Mouse (Mus musculus) MEL (cell line): ENCODE measurements around the gene Hecw2. TPM values are rescaled to one million over a fixed set of nuclear protein-coding genes. Genes with fewer than 3 reads are reported as not detected.

Experiments
- DNase-seq: peaks from one replicate; pipeline ENCODE4 v3.0.0; 2011; ENCODE audit warnings: low read depth, low spot score
- H3K27ac ChIP-seq: 2 replicates; pipeline ENCODE4 v1.5.1; 2012; ENCODE audit warnings: low read depth, mild to moderate bottlenecking, control low read depth, low read length, moderate library complexity; ENCODE audit not compliant: control insufficient read depth
- H3K27me3 ChIP-seq, 2 experiments: fragments of 150-350 bp in 1 of 2; sonication (generic) in 1 of 2; 2 replicates each; pipeline ENCODE4 v1.6.1; 2012; ENCODE audit warnings: low read length in 2 of 2, mild to moderate bottlenecking in 2 of 2, improper control_type of control experiment in 1 of 2, moderate library complexity in 1 of 2; ENCODE audit not compliant: insufficient read depth in 2 of 2, control insufficient read depth in 1 of 2
- H3K36me3 ChIP-seq, 2 experiments: 2 replicates each; pipeline ENCODE4 v1.6.1; 2012 to 2014; ENCODE audit warnings: low read length in 2 of 2, improper control_type of control experiment in 1 of 2, inconsistent platforms in 1 of 2, mild to moderate bottlenecking in 1 of 2; ENCODE audit not compliant: insufficient read depth in 2 of 2, control insufficient read depth in 1 of 2
- H3K4me1 ChIP-seq, 2 experiments: fragments of 150-350 bp in 1 of 2; sonication (generic) in 1 of 2; 2 replicates each; pipeline ENCODE4 v1.6.1; 2012; ENCODE audit warnings: low read length in 2 of 2, improper control_type of control experiment in 1 of 2, mild to moderate bottlenecking in 1 of 2; ENCODE audit not compliant: insufficient read depth in 2 of 2, control insufficient read depth in 1 of 2
- H3K4me3 ChIP-seq, 2 experiments: fragments of 150-350 bp in 1 of 2; sonication (generic) in 1 of 2; 2 replicates each; pipeline ENCODE4 v1.5.1; 2012; ENCODE audit warnings: low read depth in 2 of 2, low read length in 2 of 2, mild to moderate bottlenecking in 2 of 2, moderate library complexity in 2 of 2, control low read depth in 1 of 2, improper control_type of control experiment in 1 of 2; ENCODE audit not compliant: control insufficient read depth in 1 of 2, insufficient read depth in 1 of 2
- H3K79me2 ChIP-seq: 2 replicates; pipeline ENCODE4 v1.6.1; 2012; ENCODE audit warnings: mild to moderate bottlenecking, low read length, moderate library complexity; ENCODE audit not compliant: control insufficient read depth, poor library complexity, insufficient read depth
- H3K9ac ChIP-seq: 2 replicates; pipeline ENCODE4 v1.6.1; 2012; ENCODE audit warnings: low read depth, mild to moderate bottlenecking, control low read depth, low read length, moderate library complexity; ENCODE audit not compliant: control insufficient read depth, poor library complexity, severe bottlenecking
- H3K9me3 ChIP-seq: fragments of 150-350 bp; sonication (generic); replicated peaks from 2 replicates; pipeline ENCODE4 v1.6.1; 2012; ENCODE audit warnings: mild to moderate bottlenecking, low read length, improper control_type of control experiment, moderate library complexity; ENCODE audit not compliant: insufficient read depth
- CHD2 ChIP-seq: IDR thresholded peaks from 2 replicates; pipeline ENCODE4 v1.6.1; 2011; ENCODE audit warnings: low read length, improper control_type of control experiment
- ELF1 ChIP-seq: IDR thresholded peaks from 2 replicates; pipeline ENCODE4 v1.6.1; 2014; ENCODE audit warnings: low read depth, mild to moderate bottlenecking, inconsistent platforms, low read length, improper control_type of control experiment, moderate library complexity
- ETS1 ChIP-seq: IDR thresholded peaks from 2 replicates; pipeline ENCODE4 v1.6.1; 2012; ENCODE audit warnings: low read depth, mild to moderate bottlenecking, inconsistent platforms, low read length, improper control_type of control experiment, moderate library complexity
- GATA1 ChIP-seq: IDR thresholded peaks from 2 replicates; pipeline ENCODE4 v1.6.1; 2011; ENCODE audit warnings: low read depth, low read length, improper control_type of control experiment
- KAT2A ChIP-seq: conservative IDR thresholded peaks from 2 replicates; pipeline ENCODE4 v1.6.1; 2012; ENCODE audit warnings: low read depth, low read length, improper control_type of control experiment, inconsistent platforms
- MAZ ChIP-seq: IDR thresholded peaks from 2 replicates; pipeline ENCODE4 v1.6.1; 2012; ENCODE audit warnings: low read depth, mild to moderate bottlenecking, inconsistent platforms, low read length, improper control_type of control experiment
- MYB ChIP-seq: IDR thresholded peaks from 2 replicates; pipeline ENCODE4 v1.6.1; 2011; ENCODE audit warnings: mild to moderate bottlenecking, low read depth, low read length, improper control_type of control experiment
- MYC ChIP-seq: IDR thresholded peaks from 2 replicates; pipeline ENCODE4 v1.6.1; 2011; ENCODE audit warnings: low read depth, mild to moderate bottlenecking, low read length, improper control_type of control experiment, moderate library complexity
- POLR2A ChIP-seq, 2 experiments: IDR thresholded peaks; 2 replicates each; pipeline ENCODE4 v1.6.1; 2011 to 2012; ENCODE audit warnings: low read length in 2 of 2, mild to moderate bottlenecking in 2 of 2, control low read depth in 1 of 2, improper control_type of control experiment in 1 of 2, low read depth in 1 of 2, moderate library complexity in 1 of 2; ENCODE audit not compliant: control insufficient read depth in 1 of 2, insufficient read depth in 1 of 2, poor library complexity in 1 of 2
- POLR2AphosphoS2 ChIP-seq: IDR thresholded peaks from 2 replicates; pipeline ENCODE4 v1.6.1; 2011; ENCODE audit warnings: low read length, improper control_type of control experiment
- POLR2AphosphoS5 ChIP-seq: IDR thresholded peaks from 2 replicates; pipeline ENCODE4 v1.6.1; 2012; ENCODE audit warnings: low read depth, borderline replicate concordance, mild to moderate bottlenecking, inconsistent platforms, low read length, moderate library complexity, mixed read lengths
- RCOR1 ChIP-seq: IDR thresholded peaks from 2 replicates; pipeline ENCODE4 v1.6.1; 2012; ENCODE audit warnings: low read depth, mild to moderate bottlenecking, inconsistent platforms, low read length, improper control_type of control experiment
- SMC3 ChIP-seq: IDR thresholded peaks from 2 replicates; pipeline ENCODE4 v1.6.1; 2011; ENCODE audit warnings: low read depth, low read length, improper control_type of control experiment
- TBP ChIP-seq: IDR thresholded peaks from 2 replicates; pipeline ENCODE4 v1.8.0; 2011; ENCODE audit warnings: low read depth, low read length, improper control_type of control experiment
- USF2 ChIP-seq, 2 experiments: IDR thresholded peaks; 2 replicates each; pipeline ENCODE4 v1.6.1; 2011 to 2012; ENCODE audit warnings: improper control_type of control experiment in 2 of 2, low read length in 2 of 2, borderline replicate concordance in 1 of 2, inconsistent platforms in 1 of 2, low read depth in 1 of 2, mild to moderate bottlenecking in 1 of 2; ENCODE audit not compliant: insufficient read depth in 1 of 2
- ZKSCAN1 ChIP-seq: IDR thresholded peaks from 2 replicates; pipeline ENCODE4 v1.6.1; 2012; ENCODE audit warnings: low read depth, mild to moderate bottlenecking, inconsistent platforms, low read length, improper control_type of control experiment, moderate library complexity
- polyA plus RNA-seq, 2 experiments: library from polyadenylated mRNA; stranded (reverse) in 1 of 2; unstranded in 1 of 2; fragments of >175 nt in 1 of 2; fragments of >200 nt in 1 of 2; gene quantifications; 2 replicates each; pipeline versions ENCODE4 v1.2.1 to v1.2.4; 2012; ENCODE audit warnings: low replicate concordance in 2 of 2, low read depth in 1 of 2; ENCODE audit not compliant: insufficient read length in 2 of 2, insufficient read depth in 1 of 2, missing spikeins in 1 of 2
- total RNA-seq: library from RNA; depleted of rRNA; stranded (reverse); fragments of 300-350 nt; gene quantifications from 2 replicates; pipeline ENCODE4 v1.2.3, GENCODE M21; 2012

Hecw2 gene
- total and polyA plus RNA-seq, 3 experiments = not detected

- no peak for TF ChIP-seq POLR2A (IDR thresholded peaks at IDR 0.05; ENCODE audit: control insufficient read depth in 1 of 2, insufficient read depth in 1 of 2, low read depth in 1 of 2, low read length in 2 of 2, poor library complexity in 1 of 2)
- TF ChIP-seq ZKSCAN1 = no peak
- no peak for TF ChIP-seq KAT2A
- TF ChIP-seq POLR2AphosphoS2 = no peak
- TF ChIP-seq TBP = no peak
- TF ChIP-seq MYC = no peak
- TF ChIP-seq USF2 (IDR thresholded peaks at IDR 0.05; ENCODE audit: borderline replicate concordance in 1 of 2, insufficient read depth in 1 of 2, low read depth in 1 of 2, low read length in 2 of 2) = no peak
- no peak for TF ChIP-seq MAZ
- no peak for TF ChIP-seq RCOR1
- H3K4me1 ChIP-seq = no peaks in the 10 kb centered on the region
- no peaks in the 10 kb centered on the region for H3K27me3 ChIP-seq
Measured at GRCm38 (mm10) chr1:53841080-53841479, 353.9 kb downstream of the Hecw2 start.

GRCm38 (mm10) chr1:53839392-53839791, 355.6 kb downstream of the Hecw2 start:
- DNase-seq = no peak
- no peaks in the 10 kb centered on the region for H3K9me3 ChIP-seq
- H3K36me3 ChIP-seq = no peaks in the 10 kb centered on the region
- no peak for TF ChIP-seq SMC3
- no peak for TF ChIP-seq ETS1
- TF ChIP-seq MYC = no peak
- TF ChIP-seq MYB = no peak
- no peak for TF ChIP-seq ELF1
- TF ChIP-seq GATA1 = no peak
- no peak for TF ChIP-seq POLR2AphosphoS5
- no peak for TF ChIP-seq CHD2
- H3K27ac ChIP-seq = no peak overlapping the region
- H3K9ac ChIP-seq = no peak overlapping the region
- H3K79me2 ChIP-seq = no peaks in the 10 kb centered on the region
- H3K27me3 ChIP-seq = no peaks in the 10 kb centered on the region
- no peak overlapping the region for H3K4me3 ChIP-seq
- H3K4me1 ChIP-seq = no peaks in the 10 kb centered on the region

More at GRCm38 (mm10) chr1:53841080-53841479, 353.9 kb downstream of the Hecw2 start:
- Histone ChIP-seq H3K9ac (no peak overlapping the region), H3K27ac (no peak overlapping the region), H3K79me2 (no peaks in the 10 kb centered on the region), H3K36me3 (no peaks in the 10 kb centered on the region), H3K4me3 (no peak overlapping the region), H3K9me3 (no peaks in the 10 kb centered on the region)
- no peak for DNase-seq
